In genomic region chr3:129535444-129535843, GRCm38 (mm10) we compare ENCODE assay signal across 8 mouse cellular contexts. TPM values are rescaled to one million over a fixed set of nuclear protein-coding genes. Genes with fewer than 3 reads are reported as not detected.
DNase-seq lines count a peak whose midpoint lies in the region; ATAC-seq and TF ChIP-seq lines count a peak whose summit lies in the region.

No protein-coding gene starts in this region.

- TF ChIP-seq POLR2A in heart, adult 2 months (IDR thresholded peaks at IDR 0.05; ENCODE audit: insufficient read depth, low read depth, low read length): no peak

- TF ChIP-seq EP300 in heart, postnatal 0 days (IDR thresholded peaks at IDR 0.05; ENCODE audit: low read depth): no peak
- no peak for TF ChIP-seq EP300 in heart, adult 2 months (IDR thresholded peaks at IDR 0.05; ENCODE audit: insufficient read depth, low read depth, low read length)

- no peaks in the 10 kb centered on the region for H3K27me3 ChIP-seq in heart, postnatal 0 days (ENCODE audit: control insufficient read depth, insufficient read depth, low read length)
- no peaks in the 10 kb centered on the region for H3K27me3 ChIP-seq in heart, adult 2 months (ENCODE audit: control insufficient read depth, insufficient read depth, low read length)
- no peaks in the 10 kb centered on the region for H3K27me3 ChIP-seq in midbrain, embryonic 16.5 days (ENCODE audit: control insufficient read depth, insufficient read depth, low read depth, low read length)

- 50% methylated on average over 6 of the region's 6 CpGs for whole genome bisulfite sequencing in heart, postnatal 0 days
- WGBS in heart, adult 2 months: 75% methylated on average over 6 of the region's 6 CpGs
- WGBS in midbrain, embryonic 16.5 days: 23% methylated on average over 6 of the region's 6 CpGs

- no peak for DNase-seq in heart, postnatal 0 days (ENCODE audit: low spot score)
- DNase-seq in heart, adult 2 months: no peak
- peak; percentile 46 for DNase-seq in c-Kit-positive CD71-positive TER-119-negative erythroid progenitor cells, embryonic 14.5 days (ENCODE audit: low read depth)
- peak; percentile 43 for DNase-seq in induced T-regulatory cell, adult 2 months (ENCODE audit: low read depth)
- DNase-seq in urinary bladder, postnatal 14 days (ENCODE audit: low spot score): no peak

- ATAC-seq in heart, postnatal 0 days (ENCODE audit: insufficient read depth, low read depth): no peak
- no peak for ATAC-seq in midbrain, embryonic 16.5 days
- ATAC-seq in cerebellum, adult (ENCODE audit: insufficient number of reproducible peaks, low FRiP score, low TSS enrichment): no peak
- no peak for ATAC-seq in monocyte, adult 5-6 weeks (replicated peaks; ENCODE audit: insufficient number of reproducible peaks, low FRiP score, low TSS enrichment, poor library complexity, severe bottlenecking)

- no peaks in the 10 kb centered on the region for H3K79me2 ChIP-seq in heart, adult 2 months (replicated peaks; ENCODE audit: control insufficient read depth, insufficient read depth, low read length)

- no peaks in the 10 kb centered on the region for H3K9me3 ChIP-seq in heart, postnatal 0 days (replicated peaks; ENCODE audit: control insufficient read depth, low read length)
- no peaks in the 10 kb centered on the region for H3K9me3 ChIP-seq in midbrain, embryonic 16.5 days (replicated peaks; ENCODE audit: control insufficient read depth, low read length, poor library complexity, severe bottlenecking)

- 0 out of 2 replicates have a peak overlapping the region, but pooled peaks have one; percentile 30 for H3K4me3 ChIP-seq in heart, postnatal 0 days (ENCODE audit: low read depth, low read length)
- H3K4me3 ChIP-seq in heart, adult 2 months: no peak overlapping the region
- H3K4me3 ChIP-seq in midbrain, embryonic 16.5 days (ENCODE audit: low read depth, low read length): peak overlapping the region; percentile 91

- peak overlapping the region; percentile 56; the same call in 1 of the 2 replicates for H3K4me2 ChIP-seq in heart, postnatal 0 days (ENCODE audit: low read depth, low read length)
- H3K4me2 ChIP-seq in midbrain, embryonic 16.5 days (ENCODE audit: low read length): peak overlapping the region; percentile 59

- intact Hi-C loops in heart, adult 2 months (cut with DNase I): loop anchor here (5.0 to 10.0 kb wide), 3 partner anchors 97 to 299 kb away; partner anchors contain the start of genes Cfi and Gar1

- H3K36me3 ChIP-seq in heart, postnatal 0 days (replicated peaks; ENCODE audit: control insufficient read depth, insufficient read depth, low read length): no peaks in the 10 kb centered on the region
- no peaks in the 10 kb centered on the region for H3K36me3 ChIP-seq in heart, adult 2 months (ENCODE audit: control insufficient read depth, insufficient read depth, low read length)
- H3K36me3 ChIP-seq in midbrain, embryonic 16.5 days (ENCODE audit: control insufficient read depth, insufficient read depth, low read length): no peaks in the 10 kb centered on the region

- 0 out of 2 replicates have a peak, but pooled peaks cover 6% of the 10 kb centered on the region for H3K4me1 ChIP-seq in heart, postnatal 0 days (ENCODE audit: control insufficient read depth, insufficient read depth)
- 0 out of 2 replicates have a peak, but pooled peaks cover 1% of the 10 kb centered on the region for H3K4me1 ChIP-seq in heart, adult 2 months (ENCODE audit: control insufficient read depth, insufficient read depth, low read length)
- peaks cover 36% of the 10 kb centered on the region for H3K4me1 ChIP-seq in midbrain, embryonic 16.5 days (ENCODE audit: control insufficient read depth, insufficient read depth, low read length)

- peak overlapping the region; percentile 81; the same call in 1 of the 2 replicates for H3K27ac ChIP-seq in heart, postnatal 0 days (ENCODE audit: low read depth)
- H3K27ac ChIP-seq in heart, adult 2 months: no peak overlapping the region
- peak overlapping the region; percentile 91 for H3K27ac ChIP-seq in midbrain, embryonic 16.5 days (ENCODE audit: low read length)

- TF ChIP-seq CTCF in heart, postnatal 0 days (IDR thresholded peaks at IDR 0.05; ENCODE audit: low read depth): no peak
- TF ChIP-seq CTCF in heart, adult 2 months (IDR thresholded peaks at IDR 0.05): no peak

- H3K9ac ChIP-seq in heart, postnatal 0 days (replicated peaks; ENCODE audit: low read depth, low read length): no peak overlapping the region
- no peak overlapping the region for H3K9ac ChIP-seq in heart, adult 2 months (ENCODE audit: low read depth, low read length)
- H3K9ac ChIP-seq in midbrain, embryonic 16.5 days (ENCODE audit: low read depth, low read length): peak overlapping the region; percentile 99

RNA-seq across cellular contexts. Expression of gene Elovl6, which starts 3.3 kb away (rescaled TPM):
- total RNA-seq in heart, postnatal 0 days (2014; rRNA removed; ENCODE audit: low replicate concordance): 2.4 and 5.2 TPM in 2 replicates
- 2.9 TPM in 2 replicates for polyA plus RNA-seq in heart, postnatal 0 days (2015; fragmentation: Nextera tagmentation; extraction: Ambion mirVana)
- total RNA-seq in heart, adult 2 months (2021): 1 to 10 TPM; 1.3 to 1.7 TPM
- polyA plus RNA-seq in heart, adult 2 months (2012; rRNA removed): 13.2 and 19.8 TPM in 2 replicates
- 42.5 and 46.7 TPM in 2 replicates for polyA plus RNA-seq in midbrain, embryonic 16.5 days (2015; fragmentation: Nextera tagmentation; extraction: Ambion mirVana)
- total RNA-seq in monocyte, adult 5-6 weeks (2017): 4.9 to 14.4 TPM (median 6.5 TPM) in 3 replicates

Comparison
In these comparisons a context has a peak if more than half of its experiments do, and no peak if none do; other contexts are left out.
1. DNase-seq: peak in c-Kit-positive CD71-positive TER-119-negative erythroid progenitor cells, embryonic 14.5 days (single experiment) and induced T-regulatory cell, adult 2 months (single experiment); none in heart, postnatal 0 days (single experiment), heart, adult 2 months (0 of 2) and urinary bladder, postnatal 14 days (single experiment).